25 mouse cellular contexts compared by ENCODE assay signal in genomic region chr6:65595371-65595770, GRCm38 (mm10).
"Had no signal": no experiment of that assay in that cellular context is flagged by ENCODE, and none has a peak within 500 bp of the region (broad histone marks: within the 10 kb centered on the region; RNA-seq: fewer than 3 reads in every experiment).

No protein-coding gene starts in this region.

- H3K4me2 ChIP-seq: heart, embryonic 12.5 days; hindbrain, embryonic 12.5 days; hindbrain, embryonic 14.5 days; intestine, embryonic 15.5 days; limb, embryonic 12.5 days had no signal

- H3K9ac ChIP-seq: heart, embryonic 12.5 days; hindbrain, embryonic 12.5 days; hindbrain, embryonic 14.5 days; intestine, embryonic 15.5 days; limb, embryonic 12.5 days had no signal

- H3K27me3 ChIP-seq: heart, embryonic 12.5 days; hindbrain, embryonic 12.5 days; intestine, embryonic 15.5 days had no signal

- ATAC-seq: hindbrain, embryonic 16.5 days; inflammation-experienced regulatory T-cells, adult 6 months; intestine, embryonic 15.5 days; intestine, postnatal 0 days had no signal

- H3K9me3 ChIP-seq: heart, embryonic 10.5 days; hindbrain, embryonic 10.5 days; hindbrain, embryonic 12.5 days; intestine, embryonic 15.5 days; limb, embryonic 10.5 days; limb, embryonic 12.5 days had no signal

- H3K4me3 ChIP-seq: gastrocnemius, adult 2 months; heart, embryonic 10.5 days; heart, embryonic 12.5 days; hindbrain, embryonic 10.5 days; hindbrain, embryonic 12.5 days; intestine, embryonic 15.5 days; layer of hippocampus, adult 2 months; left cerebral cortex, adult 2 months; limb, embryonic 10.5 days; limb, embryonic 12.5 days had no signal

- H3K27ac ChIP-seq: gastrocnemius, adult 2 months; heart, embryonic 10.5 days; hindbrain, embryonic 10.5 days; hindbrain, embryonic 12.5 days; hindbrain, embryonic 14.5 days; intestine, embryonic 15.5 days; layer of hippocampus, adult 2 months; left cerebral cortex, adult 2 months; limb, embryonic 10.5 days; limb, embryonic 12.5 days had no signal

- H3K4me1 ChIP-seq: heart, embryonic 10.5 days; heart, embryonic 12.5 days; intestine, embryonic 15.5 days; limb, embryonic 10.5 days had no signal

- H3K36me3 ChIP-seq: heart, embryonic 10.5 days; heart, embryonic 12.5 days; hindbrain, embryonic 10.5 days; hindbrain, embryonic 12.5 days; intestine, embryonic 15.5 days; limb, embryonic 10.5 days; limb, embryonic 12.5 days had no signal

- DNase-seq: gastrocnemius, adult 2 months; gastrocnemius, postnatal 10 days; gastrocnemius, postnatal 25 days; heart, adult 18-20 months; heart, postnatal 10 days; heart, postnatal 4 days; kidney, adult 18-20 months; kidney, adult 8-10 months; kidney, postnatal 10 days; kidney, postnatal 25 days; kidney, postnatal 4 days; liver had no signal
